Comparison of ENCODE assay signal across 23 mouse cellular contexts in genomic region chr4:110157515-110158159, GRCm38 (mm10).
DNase-seq lines count a peak whose midpoint lies in the region; ATAC-seq and TF ChIP-seq lines count a peak whose summit lies in the region.
"Had no signal": no experiment of that assay in that cellular context is flagged by ENCODE, and none has a peak within 500 bp of the region (broad histone marks: within the 10 kb centered on the region; RNA-seq: fewer than 3 reads in every experiment).

No protein-coding gene starts in this region.

- H3K4me3 ChIP-seq in forebrain, embryonic 14.5 days (ENCODE audit: low read depth, low read length), result no peak overlapping the region
- no peak overlapping the region for H3K4me3 ChIP-seq in forebrain, embryonic 15.5 days
- no peak overlapping the region for H3K4me3 ChIP-seq in hindbrain, postnatal 0 days (ENCODE audit: low read length)
- H3K4me3 ChIP-seq in hindbrain, embryonic 14.5 days (replicated peaks; ENCODE audit: low read length), result no peak overlapping the region
- no peak overlapping the region for H3K4me3 ChIP-seq in midbrain, embryonic 10.5 days
- H3K4me3 ChIP-seq in midbrain, postnatal 0 days (ENCODE audit: low read depth, low read length), result no peak overlapping the region
- H3K4me3 ChIP-seq: embryonic facial prominence, embryonic 15.5 days; erythroblast, embryonic 14.5 days; gastrocnemius, adult 2 months; heart, embryonic 10.5 days; hindbrain, embryonic 12.5 days had no signal

- TF ChIP-seq CTCF in hindbrain, postnatal 0 days (IDR thresholded peaks at IDR 0.05; ENCODE audit: low read depth), result no peak
- no peak for TF ChIP-seq CTCF in midbrain, postnatal 0 days (IDR thresholded peaks at IDR 0.05)

- H3K36me3 ChIP-seq in forebrain, embryonic 14.5 days (ENCODE audit: control insufficient read depth, insufficient read depth, low read length), result no peaks in the 10 kb centered on the region
- no peaks in the 10 kb centered on the region for H3K36me3 ChIP-seq in forebrain, embryonic 15.5 days
- no peaks in the 10 kb centered on the region for H3K36me3 ChIP-seq in hindbrain, postnatal 0 days (ENCODE audit: insufficient read depth, low read length)
- H3K36me3 ChIP-seq in hindbrain, embryonic 14.5 days (replicated peaks; ENCODE audit: control insufficient read depth, insufficient read depth), result no peaks in the 10 kb centered on the region
- H3K36me3 ChIP-seq in midbrain, embryonic 10.5 days, result no peaks in the 10 kb centered on the region
- H3K36me3 ChIP-seq in midbrain, postnatal 0 days (ENCODE audit: insufficient read depth, low read length), result no peaks in the 10 kb centered on the region
- H3K36me3 ChIP-seq: embryonic facial prominence, embryonic 15.5 days; G1E; heart, embryonic 10.5 days; hindbrain, embryonic 12.5 days had no signal

- WGBS in forebrain, embryonic 14.5 days, result 26% methylated on average over 3 of the region's 3 CpGs
- 34% methylated on average over 3 of the region's 3 CpGs for WGBS in forebrain, embryonic 15.5 days
- WGBS in hindbrain, postnatal 0 days, result 39% methylated on average over 3 of the region's 3 CpGs
- WGBS in hindbrain, embryonic 14.5 days, result 41% methylated on average over 3 of the region's 3 CpGs
- WGBS in midbrain, embryonic 10.5 days, result 52% methylated on average over 3 of the region's 3 CpGs
- 45% methylated on average over 3 of the region's 3 CpGs for WGBS in midbrain, postnatal 0 days

- H3K27me3 ChIP-seq in forebrain, embryonic 14.5 days (replicated peaks; ENCODE audit: control insufficient read depth, insufficient read depth, low read length), result no peaks in the 10 kb centered on the region
- no peaks in the 10 kb centered on the region for H3K27me3 ChIP-seq in forebrain, embryonic 15.5 days
- no peaks in the 10 kb centered on the region for H3K27me3 ChIP-seq in hindbrain, postnatal 0 days (ENCODE audit: insufficient read depth, low read length)
- H3K27me3 ChIP-seq in hindbrain, embryonic 14.5 days (ENCODE audit: control insufficient read depth, insufficient read depth, low read length), result no peaks in the 10 kb centered on the region
- H3K27me3 ChIP-seq in midbrain, embryonic 10.5 days (ENCODE audit: low read depth, poor library complexity, severe bottlenecking), result no peaks in the 10 kb centered on the region
- no peaks in the 10 kb centered on the region for H3K27me3 ChIP-seq in midbrain, postnatal 0 days (ENCODE audit: insufficient read depth, low read length)
- H3K27me3 ChIP-seq: embryonic facial prominence, embryonic 15.5 days; hindbrain, embryonic 12.5 days had no signal

- no peaks in the 10 kb centered on the region for H3K9me3 ChIP-seq in forebrain, embryonic 14.5 days (replicated peaks; ENCODE audit: control insufficient read depth, low read length)
- H3K9me3 ChIP-seq in forebrain, embryonic 15.5 days, result no peaks in the 10 kb centered on the region
- no peaks in the 10 kb centered on the region for H3K9me3 ChIP-seq in hindbrain, postnatal 0 days (ENCODE audit: low read length)
- no peaks in the 10 kb centered on the region for H3K9me3 ChIP-seq in hindbrain, embryonic 14.5 days (ENCODE audit: control insufficient read depth, low read length)
- H3K9me3 ChIP-seq in midbrain, embryonic 10.5 days (replicated peaks), result no peaks in the 10 kb centered on the region
- no peaks in the 10 kb centered on the region for H3K9me3 ChIP-seq in midbrain, postnatal 0 days (ENCODE audit: low read length)
- H3K9me3 ChIP-seq: embryonic facial prominence, embryonic 15.5 days; heart, embryonic 10.5 days; hindbrain, embryonic 12.5 days had no signal

- no peak overlapping the region for H3K4me2 ChIP-seq in forebrain, embryonic 14.5 days (ENCODE audit: low read length)
- no peak overlapping the region for H3K4me2 ChIP-seq in forebrain, embryonic 15.5 days (replicated peaks)
- H3K4me2 ChIP-seq in hindbrain, postnatal 0 days (ENCODE audit: low read depth, low read length), result no peak overlapping the region
- H3K4me2 ChIP-seq in hindbrain, embryonic 14.5 days (replicated peaks), result no peak overlapping the region
- H3K4me2 ChIP-seq in midbrain, postnatal 0 days (ENCODE audit: low read depth, low read length, poor library complexity, severe bottlenecking), result no peak overlapping the region
- H3K4me2 ChIP-seq: embryonic facial prominence, embryonic 15.5 days; hindbrain, embryonic 12.5 days had no signal

- ATAC-seq in forebrain, embryonic 14.5 days, result no peak; the same call in 1 of the 2 replicates
- no peak for ATAC-seq in forebrain, embryonic 15.5 days (replicated peaks)
- 0 out of 2 replicates have a peak, but pooled peaks have one; percentile 22 for ATAC-seq in hindbrain, postnatal 0 days
- no peak for ATAC-seq in hindbrain, embryonic 14.5 days (ENCODE audit: low FRiP score)
- no peak for ATAC-seq in midbrain, postnatal 0 days (ENCODE audit: low FRiP score)
- ATAC-seq in inflammation-experienced regulatory T-cells, adult 6 months, result no peak
- ATAC-seq: CD4-positive, CD25-positive, alpha-beta regulatory T cell, adult 4 months had no signal

- peak; percentile 16 for DNase-seq in forebrain, embryonic 14.5 days (ENCODE audit: low spot score)
- peak; percentile 15 for DNase-seq in hindbrain, postnatal 0 days (ENCODE audit: low spot score)
- DNase-seq in hindbrain, embryonic 14.5 days (ENCODE audit: low spot score), result no peak
- DNase-seq in midbrain, embryonic 10.5 days (ENCODE audit: low spot score), result no peak
- DNase-seq in midbrain, postnatal 0 days (ENCODE audit: low spot score), result no peak
- DNase-seq in MN1 (ENCODE audit: low spot score), result peak; percentile 6
- DNase-seq: adrenal gland, postnatal 14 days; B cell, adult 2 months; cerebellum, adult 2 months; cerebellum, postnatal 10 days; embryo, embryonic 11 days; gastrocnemius, adult 2 months; gastrocnemius, postnatal 25 days; heart, postnatal 10 days; heart, postnatal 4 days had no signal

- H3K4me1 ChIP-seq in forebrain, embryonic 14.5 days (ENCODE audit: control insufficient read depth, insufficient read depth, low read length), result peaks cover 4% of the 10 kb centered on the region
- peaks cover 6% of the 10 kb centered on the region for H3K4me1 ChIP-seq in forebrain, embryonic 15.5 days
- H3K4me1 ChIP-seq in hindbrain, postnatal 0 days (ENCODE audit: insufficient read depth, low read length), result peaks cover 9% of the 10 kb centered on the region
- H3K4me1 ChIP-seq in hindbrain, embryonic 14.5 days (replicated peaks; ENCODE audit: control insufficient read depth, insufficient read depth, low read length), result peaks cover 12% of the 10 kb centered on the region
- H3K4me1 ChIP-seq in midbrain, embryonic 10.5 days, result peaks cover 33% of the 10 kb centered on the region
- peaks cover 3% of the 10 kb centered on the region; the same call in 1 of the 2 replicates for H3K4me1 ChIP-seq in midbrain, postnatal 0 days (ENCODE audit: insufficient read depth, low read length)
- H3K4me1 ChIP-seq: embryonic facial prominence, embryonic 15.5 days had no signal

- no peak overlapping the region for H3K27ac ChIP-seq in forebrain, embryonic 14.5 days (ENCODE audit: low read depth, low read length)
- no peak overlapping the region for H3K27ac ChIP-seq in forebrain, embryonic 15.5 days (replicated peaks)
- no peak overlapping the region for H3K27ac ChIP-seq in hindbrain, postnatal 0 days
- no peak overlapping the region for H3K27ac ChIP-seq in hindbrain, embryonic 14.5 days
- H3K27ac ChIP-seq in midbrain, embryonic 10.5 days (replicated peaks), result 0 out of 2 replicates have a peak overlapping the region, but pooled peaks have one; percentile 23
- no peak overlapping the region for H3K27ac ChIP-seq in midbrain, postnatal 0 days (ENCODE audit: low read depth, low read length)
- H3K27ac ChIP-seq: embryonic facial prominence, embryonic 15.5 days; gastrocnemius, adult 2 months; heart, embryonic 10.5 days; hindbrain, embryonic 12.5 days had no signal

- no peak overlapping the region for H3K9ac ChIP-seq in forebrain, embryonic 14.5 days (ENCODE audit: low read length)
- H3K9ac ChIP-seq in forebrain, embryonic 15.5 days (replicated peaks), result no peak overlapping the region
- no peak overlapping the region for H3K9ac ChIP-seq in hindbrain, postnatal 0 days (replicated peaks; ENCODE audit: low read length)
- no peak overlapping the region for H3K9ac ChIP-seq in hindbrain, embryonic 14.5 days
- no peak overlapping the region for H3K9ac ChIP-seq in midbrain, postnatal 0 days (replicated peaks; ENCODE audit: low read length, poor library complexity, severe bottlenecking)
- H3K9ac ChIP-seq: embryonic facial prominence, embryonic 15.5 days; hindbrain, embryonic 12.5 days had no signal

Comparison
In these comparisons a context has a peak if more than half of its experiments do, and no peak if none do; other contexts are left out.
1. DNase-seq: peak in forebrain, embryonic 14.5 days (single experiment), hindbrain, postnatal 0 days (single experiment) and MN1 (single experiment); none in hindbrain, embryonic 14.5 days (single experiment), midbrain, embryonic 10.5 days (single experiment) and midbrain, postnatal 0 days (single experiment).